In genomic region chr1:36927569-36927968, GRCm38 (mm10) we compare ENCODE assay signal across 15 mouse cellular contexts.
"Had no signal": no experiment of that assay in that cellular context is flagged by ENCODE, and none has a peak within 500 bp of the region (broad histone marks: within the 10 kb centered on the region; RNA-seq: fewer than 3 reads in every experiment).

No protein-coding gene starts in this region.

- H3K27ac ChIP-seq: kidney, postnatal 0 days; midbrain, embryonic 10.5 days; midbrain, embryonic 15.5 days; neural tube, embryonic 15.5 days had no signal

- ATAC-seq: midbrain, embryonic 15.5 days had no signal

- H3K9me3 ChIP-seq: limb, embryonic 15.5 days; liver, embryonic 15.5 days; midbrain, embryonic 10.5 days; midbrain, embryonic 15.5 days; neural tube, embryonic 15.5 days had no signal

- H3K4me2 ChIP-seq: limb, embryonic 15.5 days; lung, embryonic 14.5 days; midbrain, embryonic 15.5 days; neural tube, embryonic 15.5 days had no signal

- DNase-seq: kidney, adult 11 months; kidney, adult 9 months; kidney, postnatal 36 days; layer of hippocampus, adult 9-11 months; layer of hippocampus, postnatal 36 days; lung, embryonic 14.5 days; lung, postnatal 14 days; thymus, adult 18-20 months; thymus, postnatal 14 days had no signal

- H3K4me1 ChIP-seq: midbrain, embryonic 15.5 days had no signal

- H3K36me3 ChIP-seq: limb, embryonic 15.5 days; midbrain, embryonic 10.5 days; midbrain, embryonic 15.5 days; neural tube, embryonic 15.5 days had no signal

- H3K4me3 ChIP-seq: limb, embryonic 15.5 days; liver, embryonic 15.5 days; midbrain, embryonic 10.5 days; midbrain, embryonic 15.5 days; neural tube, embryonic 15.5 days had no signal

- H3K9ac ChIP-seq: limb, embryonic 15.5 days; lung, embryonic 14.5 days; midbrain, embryonic 15.5 days; neural tube, embryonic 15.5 days had no signal

- H3K27me3 ChIP-seq: limb, embryonic 15.5 days; liver, embryonic 15.5 days; midbrain, embryonic 15.5 days; neural tube, embryonic 15.5 days had no signal
